Mouse (Mus musculus): ENCODE measurements around the gene Kdm1a.

Gene Kdm1a

DNA sequence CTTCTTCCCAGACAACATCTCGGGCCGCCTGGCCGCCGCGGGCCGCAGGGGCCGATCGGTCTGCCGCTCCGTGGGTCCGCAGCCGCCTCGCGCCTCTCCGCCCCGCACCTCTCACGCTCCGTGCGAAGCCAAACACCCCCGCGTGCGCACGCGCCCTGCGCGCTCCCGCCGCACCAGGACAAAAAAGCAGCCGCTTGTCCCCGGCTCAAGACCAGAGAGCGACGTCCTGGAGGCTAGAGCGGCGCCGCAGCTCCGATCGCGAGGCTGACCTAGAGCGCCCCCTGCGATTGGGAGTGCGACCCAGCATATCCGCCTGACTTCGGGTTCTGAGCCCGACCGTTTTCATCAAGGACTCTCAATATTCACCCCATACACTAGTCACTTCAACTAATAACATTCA, at the start of gene Kdm1a:
Kdm1a (minus strand) TSS at position 156 of the 400 bp plus-strand sequence.
- DNase-seq (ENCODE audit: low spot score in 2 of 2): peak; percentile 86 to 98

GRCm38 (mm10) chr4:136651882-136652527, 49.5 kb upstream of the Kdm1a start:
- no peak for DNase-seq (ENCODE audit: low spot score in 2 of 2)

- DNase-seq (ENCODE audit: low spot score in 2 of 2): peak in 1 of 2 experiments; percentile 41
Measured at GRCm38 (mm10) chr4:136651357-136651811, 48.9 kb upstream of the Kdm1a start.

DNA sequence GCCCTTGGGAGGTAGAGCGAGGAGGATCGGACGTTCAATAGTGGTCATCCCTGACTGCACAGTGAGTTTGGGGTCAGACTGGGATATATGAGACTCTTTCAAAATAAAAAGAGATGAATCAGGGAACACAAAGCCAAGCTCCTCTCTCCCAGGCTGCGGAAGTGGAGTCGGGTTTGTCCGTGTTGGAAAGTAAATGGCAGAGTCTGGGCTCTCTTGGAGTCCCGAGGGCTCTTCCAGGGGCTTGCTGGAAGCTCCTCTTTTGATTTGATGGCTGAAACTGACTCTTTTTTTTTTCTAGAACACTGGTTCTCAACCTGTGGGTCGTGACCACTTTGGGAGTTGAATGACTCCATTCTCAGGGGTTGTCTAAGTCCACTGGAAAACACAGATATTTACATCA, 47.7 kb upstream of the Kdm1a start:
- no peak for DNase-seq (ENCODE audit: low spot score in 2 of 2)

- DNase-seq (ENCODE audit: low spot score in 2 of 2): no peak
Measured at GRCm38 (mm10) chr4:136649480-136650196, 47.1 kb upstream of the Kdm1a start.

GRCm38 (mm10) chr4:136648922-136649479, 46.5 kb upstream of the Kdm1a start:
- DNase-seq (ENCODE audit: low spot score in 2 of 2): peak; percentile 63 to 88

DNA sequence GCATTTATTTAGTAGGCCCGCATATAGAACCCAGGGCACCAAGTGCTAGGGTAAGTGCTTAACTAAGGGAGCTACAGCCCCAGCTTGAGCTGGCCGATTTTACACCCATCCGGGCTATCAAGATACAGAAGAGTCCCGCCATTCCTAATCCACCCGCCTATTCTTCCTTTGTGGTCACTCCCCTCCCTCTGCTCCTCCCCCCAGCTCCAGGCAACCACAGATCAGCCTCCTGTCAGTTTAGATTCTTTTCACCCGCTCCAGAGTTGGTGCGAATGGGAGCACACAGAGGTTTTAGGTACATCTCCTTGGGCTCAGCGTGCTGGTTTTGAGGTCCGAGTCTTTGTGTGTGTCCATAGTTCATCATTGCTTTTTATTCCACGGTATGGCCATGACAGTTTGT, 36.4 kb upstream of the Kdm1a start:
- no peak for DNase-seq (ENCODE audit: low spot score in 2 of 2)

DNA sequence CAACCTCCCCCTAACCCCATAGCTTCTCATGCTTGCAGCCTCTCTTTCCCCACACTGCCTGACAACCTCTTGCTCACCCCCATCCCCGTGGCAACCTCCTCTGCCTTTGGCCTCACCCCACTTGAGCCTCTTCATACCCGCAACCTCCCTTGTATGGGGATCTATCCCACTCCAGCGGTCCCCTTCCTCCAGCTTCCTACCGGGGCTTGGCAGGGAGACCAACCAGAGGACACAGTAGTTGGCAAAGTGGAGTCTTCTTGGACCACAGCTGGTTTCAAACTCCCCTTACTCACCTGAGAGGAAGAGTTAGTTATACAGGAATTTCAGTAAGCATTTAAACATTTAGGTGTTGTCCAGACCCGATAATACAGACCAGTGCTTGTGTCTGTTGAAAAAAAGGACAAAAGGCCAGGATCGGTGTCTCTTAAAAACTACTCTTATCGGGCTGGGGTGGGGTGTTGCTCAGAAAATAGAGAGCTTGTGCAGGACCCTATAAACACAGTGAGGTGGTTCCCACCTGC, 35.8 kb upstream of the Kdm1a start:
- DNase-seq (ENCODE audit: low spot score in 2 of 2): no peak

- DNase-seq (ENCODE audit: low spot score in 2 of 2): peak; percentile 40 to 50
Measured at GRCm38 (mm10) chr4:136637563-136638229, 35.2 kb upstream of the Kdm1a start.

GRCm38 (mm10) chr4:136636983-136637562, 34.5 kb upstream of the Kdm1a start:
- peak in 1 of 2 experiments; percentile 6 for DNase-seq (ENCODE audit: low spot score in 2 of 2)

DNA sequence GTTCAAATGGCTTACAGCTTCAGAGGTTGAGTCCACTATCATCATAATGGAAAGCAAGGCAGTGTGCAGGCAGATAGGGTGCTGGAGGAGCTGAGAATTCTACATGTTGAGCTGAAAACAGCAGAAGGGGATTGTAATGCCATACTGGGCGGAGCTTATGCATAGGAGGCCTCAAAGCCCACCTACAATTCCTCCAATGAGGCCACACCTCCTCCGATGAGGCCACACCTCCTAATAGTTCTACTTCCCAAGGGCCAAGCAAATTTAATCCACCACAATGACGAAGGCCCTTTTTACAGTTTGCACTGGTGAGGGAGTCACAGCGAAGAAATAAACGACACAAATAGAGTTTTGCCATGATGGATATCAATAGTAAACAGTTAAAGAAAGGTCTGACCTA, 34.0 kb upstream of the Kdm1a start:
- no peak for DNase-seq (ENCODE audit: low spot score in 2 of 2)

- no peak for DNase-seq (ENCODE audit: low spot score in 2 of 2)
Measured at GRCm38 (mm10) chr4:136635995-136636394, 33.5 kb upstream of the Kdm1a start.

GRCm38 (mm10) chr4:136631237-136631994, 28.9 kb upstream of the Kdm1a start:
- DNase-seq (ENCODE audit: low spot score in 2 of 2): no peak

DNA sequence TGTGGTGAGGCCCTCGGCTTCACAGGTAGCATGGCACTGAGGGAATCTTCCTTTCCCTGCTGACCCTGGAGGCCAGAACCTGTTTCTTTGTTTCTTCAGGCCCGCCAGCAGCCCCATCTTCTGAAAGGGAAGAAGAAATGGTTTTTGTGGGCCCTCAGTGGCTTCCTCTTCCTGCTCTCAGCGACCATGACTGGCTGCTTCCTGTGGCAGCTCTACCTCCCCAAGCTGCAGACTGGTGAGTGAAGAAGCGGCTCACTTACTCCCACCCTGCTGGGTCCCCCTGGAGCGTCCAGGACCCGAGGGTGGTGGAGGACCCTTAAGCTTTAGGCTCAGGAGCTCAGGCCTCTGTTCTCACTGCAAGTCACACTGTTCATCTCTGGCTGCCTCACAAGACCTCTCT, 24.1 kb upstream of the Kdm1a start:
- peak in 1 of 2 experiments; percentile 31 for DNase-seq (ENCODE audit: low spot score in 2 of 2)

- no peak for DNase-seq (ENCODE audit: low spot score in 2 of 2)
Measured at GRCm38 (mm10) chr4:136622388-136622787, 19.9 kb upstream of the Kdm1a start, which contains the start of gene Lactbl1. Lactbl1 (plus strand) TSS chr4:136622621.

GRCm38 (mm10) chr4:136621956-136622355, 19.4 kb upstream of the Kdm1a start:
- no peak for DNase-seq (ENCODE audit: low spot score in 2 of 2)

- DNase-seq (ENCODE audit: low spot score in 2 of 2): peak in 1 of 2 experiments; percentile 61
Measured at GRCm38 (mm10) chr4:136621336-136621735, 18.8 kb upstream of the Kdm1a start.

DNA sequence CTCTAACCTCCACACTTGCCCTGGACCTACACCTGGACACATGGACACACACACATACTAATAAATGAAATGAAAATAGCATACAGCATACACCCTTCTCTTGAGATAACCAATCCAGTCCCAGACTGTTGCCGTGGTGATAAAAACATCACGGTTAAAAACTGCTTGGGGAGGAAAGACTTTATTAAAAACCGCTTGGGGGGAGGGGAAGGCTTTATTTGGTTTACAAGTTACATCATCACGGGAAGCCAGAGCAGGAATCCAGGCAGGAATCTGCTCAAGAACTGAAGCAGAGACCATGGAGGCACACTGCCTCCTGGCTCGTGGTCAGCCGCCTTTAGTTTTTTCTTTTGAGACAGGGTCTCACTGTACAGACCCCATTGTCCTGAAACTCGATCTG, 11.1 kb upstream of the Kdm1a start:
- no peak for DNase-seq (ENCODE audit: low spot score in 2 of 2)

DNA sequence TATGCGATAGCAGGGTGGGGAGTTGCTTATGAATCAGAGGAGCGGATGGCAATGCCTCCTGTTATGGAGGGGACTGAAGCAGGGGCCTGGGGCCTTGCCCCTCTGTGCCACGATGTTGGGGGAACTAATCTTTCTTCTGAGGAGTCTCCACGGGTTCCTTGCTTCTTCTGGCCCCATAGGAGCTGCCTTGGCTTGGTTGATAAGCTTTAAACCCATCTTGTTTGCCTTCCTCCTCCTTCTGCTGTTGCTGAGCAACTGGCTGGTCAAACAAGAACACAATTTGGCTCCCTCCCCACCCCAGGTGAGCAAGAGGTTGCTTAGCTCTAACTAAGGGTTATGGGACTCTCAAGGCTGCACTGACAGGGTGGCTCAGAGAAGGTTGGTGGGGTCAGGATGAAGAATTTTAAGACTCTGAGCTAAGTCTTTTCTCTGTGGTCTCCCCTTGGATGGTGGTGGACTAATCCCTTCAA, 7.9 kb upstream of the Kdm1a start, which contains the start of gene Tex46:
Tex46 (plus strand) TSS at position 51 of the 470 bp plus-strand sequence.
- no peak for DNase-seq (ENCODE audit: low spot score in 2 of 2)

DNA sequence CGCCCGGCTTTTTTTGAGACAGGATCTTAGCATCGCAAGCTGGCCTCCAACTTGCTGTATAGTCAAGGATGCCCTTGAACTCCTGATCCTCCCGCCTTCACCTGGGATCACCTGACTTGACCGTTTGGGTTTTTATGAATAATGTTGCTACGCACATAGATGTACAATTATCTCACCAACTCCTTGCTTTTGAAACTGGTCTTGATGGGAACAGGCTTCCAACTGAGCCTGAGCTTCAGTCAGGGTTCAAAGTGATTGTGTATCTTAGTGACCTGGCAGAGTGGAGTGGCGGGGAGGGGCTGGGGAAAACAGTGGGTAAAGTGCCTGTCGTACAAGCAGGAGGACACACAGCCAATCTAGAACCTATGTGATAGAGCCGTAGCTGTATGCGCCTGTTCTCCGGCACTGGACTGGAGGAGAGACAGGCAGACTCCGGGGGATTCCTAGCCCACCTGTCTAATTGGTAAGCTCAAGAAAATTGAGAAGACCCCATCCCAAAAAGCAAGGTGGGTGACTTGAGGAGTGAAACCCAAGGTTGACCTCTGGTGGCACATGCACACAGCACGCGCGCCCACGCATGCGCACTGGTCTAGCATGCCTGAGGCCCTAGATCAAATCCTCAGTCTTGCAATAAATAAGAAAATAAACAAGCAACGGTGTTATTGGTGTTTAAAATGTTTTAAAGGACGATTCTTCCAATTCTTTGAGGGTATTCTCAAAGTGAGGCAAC, 3.4 kb upstream of the Kdm1a start:
- no peak for DNase-seq (ENCODE audit: low spot score in 2 of 2)

Measured in thymus, postnatal 10 days (tissue).